Mouse (Mus musculus): ENCODE measurements around the gene Fbrsl1. TPM values are rescaled to one million over a fixed set of nuclear protein-coding genes. Genes with fewer than 3 reads are reported as not detected.

Gene Fbrsl1
- polyA plus RNA-seq, 1 experiment from 2014 or later = 23.5 TPM

DNA sequence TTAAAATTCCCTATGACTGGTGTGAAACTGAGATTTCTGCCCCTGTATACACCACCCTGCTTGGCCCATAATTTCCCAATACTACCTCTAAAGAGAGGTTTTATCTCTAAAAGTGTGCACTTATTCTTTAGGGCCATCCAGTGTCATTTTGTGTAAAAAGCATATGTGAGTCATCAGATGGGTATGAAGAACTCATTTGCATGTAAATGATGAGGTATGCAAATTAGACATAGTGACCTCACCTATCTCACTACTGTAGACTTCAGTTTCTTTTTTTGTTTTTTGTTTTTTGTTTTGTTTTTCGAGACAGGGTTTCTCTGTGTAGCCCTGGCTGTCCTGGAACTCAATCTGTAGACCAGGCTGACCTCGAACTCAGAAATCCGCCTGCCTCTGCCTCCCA lies 135.2 kb downstream of the Fbrsl1 start:
- 91% methylated on average over 3 of the region's 3 CpGs for WGBS
- Histone ChIP-seq H3K9me3 (no peaks in the 10 kb centered on the region), H3K27ac (replicated peaks) (no peak overlapping the region), H3K36me3 (replicated peaks) (peaks cover 98% of the 10 kb centered on the region), H3K4me3 (no peak overlapping the region), H3K4me1 (no peaks in the 10 kb centered on the region), H3K27me3 (replicated peaks; ENCODE audit: low read depth, poor library complexity, severe bottlenecking) (no peaks in the 10 kb centered on the region)
- no peak for DNase-seq (ENCODE audit: low spot score)

Other genes with a start within 250 kb of the Fbrsl1 start
- 32.7 and 34.7 TPM in 2 replicates for gene Ankle2, start 217.5 kb downstream of the Fbrsl1 start, polyA plus RNA-seq (2016; fragmentation: Nextera tagmentation; extraction: Ambion mirVana)
- 95.3 and 96.3 TPM in 2 replicates for gene Pgam5, start 178.6 kb downstream of the Fbrsl1 start, polyA plus RNA-seq (2016; fragmentation: Nextera tagmentation; extraction: Ambion mirVana)
- 10.6 and 12.4 TPM in 2 replicates for gene Pxmp2, start 162.3 kb downstream of the Fbrsl1 start, polyA plus RNA-seq (2016; fragmentation: Nextera tagmentation; extraction: Ambion mirVana)
- 47.5 and 54.1 TPM in 2 replicates for gene Pole, start 162.2 kb downstream of the Fbrsl1 start, polyA plus RNA-seq (2016; fragmentation: Nextera tagmentation; extraction: Ambion mirVana)
- gene P2rx2, start 105.3 kb downstream of the Fbrsl1 start, polyA plus RNA-seq (2016; fragmentation: Nextera tagmentation; extraction: Ambion mirVana) = 0.87 and 0.95 TPM in 2 replicates
- not detected in 2 replicates for gene Lrcol1, start 103.8 kb downstream of the Fbrsl1 start, polyA plus RNA-seq (2016; fragmentation: Nextera tagmentation; extraction: Ambion mirVana)
- gene Galnt9, start 95.9 kb upstream of the Fbrsl1 start, polyA plus RNA-seq (2016; fragmentation: Nextera tagmentation; extraction: Ambion mirVana) = 1.5 and 2.1 TPM in 2 replicates
- 89.2 and 95.0 TPM in 2 replicates for gene Noc4l, start 204.9 kb upstream of the Fbrsl1 start, polyA plus RNA-seq (2016; fragmentation: Nextera tagmentation; extraction: Ambion mirVana)
- 33.4 and 34.1 TPM in 2 replicates for gene Ddx51, start 204.9 kb upstream of the Fbrsl1 start, polyA plus RNA-seq (2016; fragmentation: Nextera tagmentation; extraction: Ambion mirVana)

Measured in embryonic facial prominence, embryonic 10.5 days (tissue).